Mouse (Mus musculus): ENCODE measurements around the gene March4.

DNA sequence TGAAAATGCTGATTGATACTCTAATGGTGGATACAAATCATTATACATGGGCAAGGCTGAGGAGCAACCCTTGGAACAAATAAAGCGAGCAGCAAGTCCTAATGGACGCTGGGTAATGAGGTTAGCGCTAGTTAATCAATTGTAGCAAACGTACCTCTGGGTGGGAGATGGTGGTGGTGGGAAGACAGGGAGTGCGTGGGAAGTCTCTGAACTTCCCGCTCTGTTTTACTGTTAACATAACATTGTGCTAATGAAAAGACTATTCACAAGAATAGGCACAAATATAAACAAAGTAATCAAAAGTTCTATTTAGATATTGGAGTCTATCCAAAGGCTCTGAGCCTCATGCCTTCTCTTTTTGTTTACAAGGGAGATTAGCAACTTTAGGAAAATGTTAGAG is 13.1 kb downstream of the March4 start:
- TF ChIP-seq CTCF (conservative IDR thresholded peaks at IDR 0.05; ENCODE audit: insufficient read depth, insufficient read length, low read depth, low read length) (no peak), POLR2A (IDR thresholded peaks at IDR 0.05; ENCODE audit: low read depth, low read length) (no peak)
